Mouse (Mus musculus): ENCODE data around the gene E330009J07Rik. TPM values are rescaled to one million over a fixed set of nuclear protein-coding genes. Genes with fewer than 3 reads are reported as not detected.
A peak's percentile ranks its signal among the peaks of the same experiment; 100 is the strongest.

E330009J07Rik gene
- 1 to 10 TPM; 1.8 to 2.0 TPM for total RNA-seq (2021)
- long read RNA-seq, experiment 1 = 0 reads
- long read RNA-seq, experiment 2, full-length matches to known transcripts = 2 of 2 reads
- long read RNA-seq, experiment 2, partial matches to known transcripts = 0 of 2 reads
- long read RNA-seq, experiment 2, other reads (novel, unspliced or antisense) = 0 of 2 reads

GRCm38 (mm10) chr6:40436047-40436483, at the start of gene E330009J07Rik:
Gene E330009J07Rik, minus strand, starts transcription at chr6:40436135.
- intact Hi-C loops (cut with DNase I; ENCODE audit: low total_unique reads) = no loop called here
- DNase-seq = peak; percentile 84

GRCm38 (mm10) chr6:40482318-40482717, 46.4 kb upstream of the E330009J07Rik start:
- no peak for DNase-seq
- intact Hi-C loops (cut with DNase I; ENCODE audit: low total_unique reads) = no loop called here

GRCm38 (mm10) chr6:40479705-40480104, 43.8 kb upstream of the E330009J07Rik start:
- intact Hi-C loops (cut with DNase I; ENCODE audit: low total_unique reads) = no loop called here
- DNase-seq = no peak

GRCm38 (mm10) chr6:40476132-40476531, 40.2 kb upstream of the E330009J07Rik start:
- DNase-seq = no peak
- intact Hi-C loops (cut with DNase I; ENCODE audit: low total_unique reads) = no loop called here

- intact Hi-C loops (cut with DNase I; ENCODE audit: low total_unique reads) = loop anchor here (5.0 kb wide), 1 partner anchor 144 kb away; the partner anchor contains the start of gene Agk
- DNase-seq = no peak
Measured at GRCm38 (mm10) chr6:40471720-40472010, 35.7 kb upstream of the E330009J07Rik start.

- intact Hi-C loops (cut with DNase I; ENCODE audit: low total_unique reads) = loop anchor here (5.0 kb wide), 1 partner anchor 144 kb away; the partner anchor contains the start of gene Agk
- peak; percentile 93 for DNase-seq
Measured at GRCm38 (mm10) chr6:40470916-40471719, 35.2 kb upstream of the E330009J07Rik start, which contains the start of gene Ssbp1. Gene Ssbp1, plus strand, starts transcription at chr6:40471352.

- intact Hi-C loops (cut with DNase I; ENCODE audit: low total_unique reads) = no loop called here
- no peak for DNase-seq
Measured at GRCm38 (mm10) chr6:40465710-40466109, 29.8 kb upstream of the E330009J07Rik start.

GRCm38 (mm10) chr6:40454436-40455041, 18.6 kb upstream of the E330009J07Rik start:
- intact Hi-C loops (cut with DNase I; ENCODE audit: low total_unique reads) = no loop called here
- no peak for DNase-seq

- intact Hi-C loops (cut with DNase I; ENCODE audit: low total_unique reads) = no loop called here
- no peak for DNase-seq
Measured at GRCm38 (mm10) chr6:40448626-40449025, 12.7 kb upstream of the E330009J07Rik start.

GRCm38 (mm10) chr6:40443281-40443928, 7.5 kb upstream of the E330009J07Rik start:
- no peak for DNase-seq
- intact Hi-C loops (cut with DNase I; ENCODE audit: low total_unique reads) = no loop called here

GRCm38 (mm10) chr6:40441755-40442154, 5.8 kb upstream of the E330009J07Rik start:
- DNase-seq = no peak
- intact Hi-C loops (cut with DNase I; ENCODE audit: low total_unique reads) = no loop called here

GRCm38 (mm10) chr6:40441276-40441675, 5.3 kb upstream of the E330009J07Rik start:
- DNase-seq = no peak

GRCm38 (mm10) chr6:40439731-40440130, 3.8 kb upstream of the E330009J07Rik start:
- DNase-seq = no peak
- intact Hi-C loops (cut with DNase I; ENCODE audit: low total_unique reads) = no loop called here

More at GRCm38 (mm10) chr6:40441276-40441675, 5.3 kb upstream of the E330009J07Rik start:
- intact Hi-C loops (cut with DNase I; ENCODE audit: low total_unique reads) = no loop called here

GRCm38 (mm10) chr6:40438936-40439335, 3.0 kb upstream of the E330009J07Rik start, which contains the start of gene Wee2:
Gene Wee2, plus strand, starts transcription at chr6:40439088.
- DNase-seq = no peak
- intact Hi-C loops (cut with DNase I; ENCODE audit: low total_unique reads) = no loop called here

- peak; percentile 35 for DNase-seq
- intact Hi-C loops (cut with DNase I; ENCODE audit: low total_unique reads) = no loop called here
Measured at GRCm38 (mm10) chr6:40435151-40436046, 536 bp downstream of the E330009J07Rik start.

GRCm38 (mm10) chr6:40434697-40435096, 1.2 kb downstream of the E330009J07Rik start:
- intact Hi-C loops (cut with DNase I; ENCODE audit: low total_unique reads) = no loop called here

GRCm38 (mm10) chr6:40432346-40433275, 3.3 kb downstream of the E330009J07Rik start:
- no peak for DNase-seq
- intact Hi-C loops (cut with DNase I; ENCODE audit: low total_unique reads) = no loop called here

More at GRCm38 (mm10) chr6:40434697-40435096, 1.2 kb downstream of the E330009J07Rik start:
- no peak for DNase-seq

GRCm38 (mm10) chr6:40431812-40432211, 4.1 kb downstream of the E330009J07Rik start:
- DNase-seq = no peak
- intact Hi-C loops (cut with DNase I; ENCODE audit: low total_unique reads) = no loop called here
